Mouse (Mus musculus): ENCODE data around the gene B3galt4.
"Not testable (repeated sequence)": the region's sequence is repeated elsewhere in the genome, so short reads cannot be mapped to it uniquely, and the experiment has no call there.

Gene B3galt4

GRCm38 (mm10) chr17:33904835-33905234, 46.5 kb downstream of the B3galt4 start, which contains the start of gene Platr17:
Platr17 (plus strand) TSS chr17:33905135.
- DNase-seq (ENCODE audit: low read depth, low spot score), result not testable (repeated sequence)

DNA sequence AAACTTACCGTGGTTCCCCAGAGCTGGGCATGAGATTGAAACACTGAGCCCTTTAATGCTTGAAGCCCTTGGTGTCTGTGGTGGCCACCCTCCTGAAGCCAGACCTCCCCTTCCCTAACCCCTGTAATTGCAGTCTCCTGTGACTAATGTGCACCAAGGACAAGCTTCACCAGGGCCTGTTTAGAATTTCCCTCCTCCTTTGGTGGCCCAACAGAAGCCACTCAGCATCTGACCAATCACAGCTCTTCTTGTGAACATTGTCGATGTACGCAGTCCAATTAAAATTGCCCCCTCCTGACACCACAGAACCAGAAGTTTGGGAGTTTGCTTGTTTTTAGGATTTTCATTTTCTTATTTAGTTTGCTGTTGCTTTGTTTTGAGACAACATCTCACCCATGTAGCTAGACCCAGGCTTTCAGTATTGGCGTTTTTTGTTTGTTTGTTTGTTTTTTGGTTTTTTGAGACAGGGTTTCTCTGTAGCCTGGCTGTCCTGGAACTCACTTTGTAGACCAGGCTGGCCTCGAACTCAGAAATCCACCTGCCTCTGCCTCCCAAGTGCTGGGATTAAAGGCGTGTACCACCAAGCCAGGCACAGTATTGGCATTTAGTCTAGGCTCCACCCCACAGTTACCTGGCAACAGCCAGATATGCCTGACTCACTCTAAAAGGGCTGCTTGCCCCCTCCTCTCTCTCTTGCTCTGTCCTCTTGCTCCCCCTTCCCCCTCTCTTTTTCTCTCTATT, 47.2 kb downstream of the B3galt4 start:
- DNase-seq (ENCODE audit: low read depth, low spot score), result not testable (repeated sequence)

- DNase-seq (ENCODE audit: low read depth, low spot score), result no peak
Observed at GRCm38 (mm10) chr17:33902491-33902890, 48.8 kb downstream of the B3galt4 start.

DNA sequence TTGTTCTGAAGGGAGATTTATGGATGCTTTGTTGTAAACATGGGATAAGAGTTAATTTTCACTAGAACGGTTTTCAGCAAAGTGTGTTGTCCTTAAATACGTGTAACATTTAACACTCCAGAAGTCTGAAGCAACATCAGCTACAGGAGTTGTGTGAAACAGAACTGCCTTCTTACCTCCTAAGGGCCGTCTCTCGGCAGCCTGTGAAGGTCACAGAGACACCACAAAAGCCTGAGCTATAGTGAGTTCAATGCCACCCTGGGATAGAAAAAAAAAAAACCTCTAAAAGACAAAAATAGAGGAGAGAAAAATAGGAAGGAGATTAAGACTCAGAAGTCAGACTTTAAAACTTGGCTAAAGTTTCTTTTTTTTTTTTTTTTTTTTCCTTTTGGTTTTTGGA, 49.2 kb downstream of the B3galt4 start:
- no peak for DNase-seq (ENCODE audit: low read depth, low spot score)

- no peak for DNase-seq (ENCODE audit: low read depth, low spot score)
Observed at GRCm38 (mm10) chr17:33901653-33902052, 49.6 kb downstream of the B3galt4 start.

GRCm38 (mm10) chr17:33900989-33901314, 50.3 kb downstream of the B3galt4 start:
- DNase-seq (ENCODE audit: low read depth, low spot score), result peak; percentile 30

DNA sequence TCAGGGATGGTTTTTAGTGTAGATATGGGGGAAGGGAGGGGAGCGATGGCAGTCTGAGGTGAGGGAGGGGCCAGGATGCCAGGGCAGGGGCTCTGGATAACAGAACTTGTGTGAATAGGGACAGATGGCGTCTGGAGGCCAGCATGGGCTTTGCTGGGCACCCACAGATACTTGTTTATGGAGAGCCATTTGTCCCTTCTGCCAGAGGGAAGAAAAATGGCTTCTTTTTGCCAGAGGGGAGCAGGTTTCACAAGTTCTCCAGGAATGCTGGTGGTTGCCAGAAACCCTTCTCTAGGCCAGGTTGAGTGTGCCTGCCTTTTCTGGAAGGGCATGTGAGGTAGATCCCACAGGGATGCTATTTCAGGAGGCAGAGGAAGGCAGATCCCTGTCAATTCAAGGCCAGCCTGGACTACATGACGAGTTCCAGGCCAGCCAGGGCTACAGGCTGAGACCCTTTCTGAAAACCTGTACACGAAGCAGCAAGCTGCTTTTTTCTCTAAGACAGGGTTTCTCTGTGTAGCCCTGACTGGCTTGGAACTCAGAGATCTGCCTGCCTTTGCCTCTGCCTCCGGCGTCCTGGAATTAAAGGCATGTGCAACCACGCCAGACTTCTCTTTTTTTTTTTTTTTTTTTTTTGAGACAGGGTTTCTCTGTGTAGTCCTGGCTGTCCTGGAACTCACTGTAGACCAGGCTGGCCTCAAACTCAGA, 50.9 kb downstream of the B3galt4 start:
- no peak for DNase-seq (ENCODE audit: low read depth, low spot score)
